Mouse (Mus musculus) limb, embryonic 15.5 days (tissue): Measurements from ENCODE around the gene Prdx1. TPM values are rescaled to one million over a fixed set of nuclear protein-coding genes. Genes with fewer than 3 reads are reported as not detected.
"Not testable (repeated sequence)": the region's sequence is repeated elsewhere in the genome, so short reads cannot be mapped to it uniquely, and the experiment has no call there.

Experiments used
- ATAC-seq: fragments of 200-750 bp; cut with Nextera tagmentation; 2 replicates; pipeline ENCODE4 v1.8.0; 2017; ENCODE audit warnings: low read depth, moderate TSS enrichment; ENCODE audit not compliant: insufficient number of reproducible peaks, low FRiP score, low TSS enrichment
- H3K27ac ChIP-seq: fragments of 300-500 bp; sonication (generic); 2 replicates; pipeline ENCODE4 v1.5.1; 2015; ENCODE audit warnings: moderate library complexity, mild to moderate bottlenecking, inconsistent platforms
- H3K27me3 ChIP-seq: fragments of 300-500 bp; sonication (generic); 2 replicates; pipeline ENCODE4 v1.6.1; 2015; ENCODE audit warnings: inconsistent platforms
- H3K36me3 ChIP-seq: fragments of 300-500 bp; sonication (generic); 2 replicates; pipeline ENCODE4 v1.6.1; 2015; ENCODE audit warnings: inconsistent platforms
- H3K4me1 ChIP-seq: fragments of 300-500 bp; sonication (generic); 2 replicates; pipeline ENCODE4 v1.6.1; 2015; ENCODE audit warnings: inconsistent platforms
- H3K4me2 ChIP-seq: fragments of 300-500 bp; sonication (generic); 2 replicates; pipeline ENCODE4 v1.6.1; 2015; ENCODE audit warnings: mild to moderate bottlenecking, inconsistent platforms
- H3K4me3 ChIP-seq: fragments of 300-500 bp; sonication (generic); 2 replicates; pipeline ENCODE4 v1.5.1; 2015; ENCODE audit warnings: mild to moderate bottlenecking, inconsistent platforms
- H3K9ac ChIP-seq: fragments of 300-500 bp; sonication (generic); 2 replicates; pipeline ENCODE4 v1.6.1; 2015; ENCODE audit warnings: inconsistent platforms
- H3K9me3 ChIP-seq: fragments of 300-500 bp; sonication (generic); 2 replicates; pipeline ENCODE4 v1.6.1; 2016; ENCODE audit warnings: inconsistent platforms
- WGBS: fragments of 180-500 bp; shearing (Covaris S2); methylation state at CpG from one replicate; pipeline ENCODE4 v1.1.7; 2015; 5-methylcytosine and 5-hydroxymethylcytosine counted together
- polyA plus RNA-seq: library from polyadenylated mRNA; unstranded; fragments of >200 nt; fragmentation: Nextera tagmentation; extraction: Ambion mirVana; gene quantifications from 2 replicates; pipeline ENCODE4 v1.2.1, GENCODE M21; 2015

The Prdx1 gene
- polyA plus RNA-seq, 1 experiment from 2014 or later: 1,116 TPM

GRCm38 (mm10) chr4:116657971-116658370 is 27.4 kb upstream of the Prdx1 start:
- H3K4me1 ChIP-seq: no peaks in the 10 kb centered on the region
- no peak overlapping the region for H3K4me3 ChIP-seq
- no peak overlapping the region for H3K27ac ChIP-seq
- no peaks in the 10 kb centered on the region for H3K9me3 ChIP-seq
- H3K9ac ChIP-seq: no peak overlapping the region
- 64% methylated on average over 3 of the region's 3 CpGs for WGBS
- no peaks in the 10 kb centered on the region for H3K27me3 ChIP-seq
- no peaks in the 10 kb centered on the region for H3K36me3 ChIP-seq
- H3K4me2 ChIP-seq: no peak overlapping the region
- no peak for ATAC-seq

DNA sequence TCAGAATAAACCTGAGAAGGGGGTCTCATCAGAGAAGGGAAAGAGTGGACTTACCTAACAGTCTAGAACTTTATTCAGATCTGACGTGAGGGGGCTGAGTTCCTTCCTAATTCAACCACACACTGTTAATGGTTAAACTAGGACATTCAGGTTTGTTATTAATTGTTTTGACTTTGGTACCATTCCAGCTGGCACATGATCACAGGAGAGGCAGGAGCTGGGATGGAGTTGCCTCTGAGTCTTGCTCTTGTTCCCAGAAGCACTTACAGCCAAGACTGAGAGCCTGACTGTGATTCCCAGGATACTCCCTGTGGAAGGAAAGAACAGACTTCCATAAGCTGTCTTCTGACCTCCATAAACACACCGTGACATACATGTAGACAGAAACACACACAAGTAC is 25.9 kb upstream of the Prdx1 start:
- H3K9me3 ChIP-seq: no peaks in the 10 kb centered on the region
- H3K27me3 ChIP-seq: no peaks in the 10 kb centered on the region
- no peak overlapping the region for H3K9ac ChIP-seq
- H3K36me3 ChIP-seq: no peaks in the 10 kb centered on the region
- WGBS: 60% methylated on average over 2 of the region's 2 CpGs
- no peak overlapping the region for H3K4me2 ChIP-seq
- H3K4me1 ChIP-seq: no peaks in the 10 kb centered on the region
- no peak overlapping the region for H3K27ac ChIP-seq
- H3K4me3 ChIP-seq: no peak overlapping the region
- ATAC-seq: no peak

- not testable (repeated sequence) for H3K4me2 ChIP-seq, H3K4me1 ChIP-seq, H3K9ac ChIP-seq, H3K36me3 ChIP-seq, H3K4me3 ChIP-seq, H3K27me3 ChIP-seq, H3K9me3 ChIP-seq, ATAC-seq, H3K27ac ChIP-seq
- 85% methylated on average over 6 of the region's 6 CpGs for WGBS
Measured at GRCm38 (mm10) chr4:116659916-116660315, 25.4 kb upstream of the Prdx1 start.

GRCm38 (mm10) chr4:116660829-116661228 is 24.5 kb upstream of the Prdx1 start:
- 64% methylated on average over 6 of the region's 6 CpGs for WGBS
- H3K4me3 ChIP-seq: no peak overlapping the region
- H3K27me3 ChIP-seq: no peaks in the 10 kb centered on the region
- H3K36me3 ChIP-seq: no peaks in the 10 kb centered on the region
- no peaks in the 10 kb centered on the region for H3K9me3 ChIP-seq
- no peak overlapping the region for H3K27ac ChIP-seq
- no peak for ATAC-seq
- no peaks in the 10 kb centered on the region for H3K4me1 ChIP-seq
- H3K4me2 ChIP-seq: no peak overlapping the region
- H3K9ac ChIP-seq: peak overlapping the region; percentile 20; the same call in 1 of the 2 replicates

DNA sequence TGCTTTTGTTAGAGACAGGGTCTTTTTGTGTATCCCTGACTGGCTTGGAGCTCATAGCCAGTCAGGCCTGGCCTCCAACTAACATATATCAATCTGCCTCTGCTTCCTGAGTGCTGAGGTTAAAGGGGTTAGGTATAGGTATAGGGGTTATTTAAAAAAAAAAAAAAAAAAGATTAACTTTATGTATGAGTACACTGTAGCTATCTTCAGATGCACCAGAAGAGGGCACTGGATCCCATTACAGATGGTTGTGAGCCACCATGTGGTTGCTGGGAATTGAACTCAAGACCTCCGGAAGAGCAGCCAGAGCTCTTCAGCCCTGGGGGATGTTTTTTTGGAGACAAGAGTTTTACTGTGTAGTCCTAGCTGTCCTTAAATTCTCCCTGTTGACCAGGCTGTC is 23.3 kb upstream of the Prdx1 start:
- H3K27me3 ChIP-seq: no peaks in the 10 kb centered on the region
- ATAC-seq: no peak
- 88% methylated on average over 1 of the region's 1 CpGs for WGBS

DNA sequence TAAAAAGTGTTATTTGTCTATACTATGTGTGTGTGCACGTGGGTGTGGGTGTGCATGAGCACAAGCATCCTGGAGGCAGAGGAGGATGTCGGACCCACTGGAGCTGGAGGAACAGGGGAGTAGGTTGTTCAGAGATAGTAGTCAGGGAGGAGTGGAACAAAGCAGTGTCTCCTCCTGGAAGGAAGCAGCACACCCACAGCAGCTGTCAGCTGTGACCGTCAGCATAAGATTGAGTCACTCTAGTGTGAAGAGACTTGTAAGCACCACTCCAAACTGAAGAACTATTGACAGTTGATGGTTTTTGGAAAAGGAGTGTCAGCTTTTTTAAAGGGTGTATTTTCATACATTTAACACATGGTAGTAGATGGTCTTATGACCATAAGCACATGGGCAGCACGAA is 18.7 kb upstream of the Prdx1 start:
- WGBS: 66% methylated on average over 4 of the region's 4 CpGs
- Histone ChIP-seq H3K36me3 (no peaks in the 10 kb centered on the region), H3K9ac (no peak overlapping the region), H3K4me3 (no peak overlapping the region), H3K27ac (no peak overlapping the region), H3K4me1 (no peaks in the 10 kb centered on the region), H3K4me2 (no peak overlapping the region), H3K9me3 (no peaks in the 10 kb centered on the region), H3K27me3 (no peaks in the 10 kb centered on the region)
- no peak for ATAC-seq

More for the DNA sequence above, 23.3 kb upstream of the Prdx1 start:
- Histone ChIP-seq H3K9ac (no peak overlapping the region), H3K4me2 (no peak overlapping the region), H3K27ac (no peak overlapping the region), H3K9me3 (no peaks in the 10 kb centered on the region), H3K4me3 (no peak overlapping the region), H3K4me1 (no peaks in the 10 kb centered on the region), H3K36me3 (no peaks in the 10 kb centered on the region)

DNA sequence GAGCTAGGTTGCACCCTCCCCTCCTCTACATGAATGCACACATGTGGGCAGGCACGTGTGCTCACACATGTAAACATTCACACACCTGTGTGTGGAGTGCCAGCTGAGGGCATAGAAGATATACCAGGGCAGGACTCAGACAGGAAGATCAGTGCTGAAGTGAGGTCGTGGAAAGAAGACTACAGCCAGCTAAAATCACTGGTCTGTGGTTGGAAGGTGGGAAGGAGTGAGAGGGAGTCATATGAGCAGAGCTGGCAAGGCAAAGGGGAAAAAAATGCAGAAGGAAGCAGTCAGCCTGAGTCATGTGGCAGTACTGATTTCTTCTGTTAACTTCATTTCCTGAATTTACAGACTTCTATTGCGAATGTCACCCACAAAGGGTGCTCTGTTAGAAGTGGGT is 17.2 kb upstream of the Prdx1 start:
- WGBS: 47% methylated on average over 3 of the region's 3 CpGs
- Histone ChIP-seq H3K4me1 (no peaks in the 10 kb centered on the region), H3K27me3 (no peaks in the 10 kb centered on the region), H3K4me3 (no peak overlapping the region), H3K36me3 (no peaks in the 10 kb centered on the region), H3K4me2 (no peak overlapping the region), H3K9me3 (no peaks in the 10 kb centered on the region), H3K9ac (no peak overlapping the region), H3K27ac (peak overlapping the region; percentile 18)
- no peak for ATAC-seq

DNA sequence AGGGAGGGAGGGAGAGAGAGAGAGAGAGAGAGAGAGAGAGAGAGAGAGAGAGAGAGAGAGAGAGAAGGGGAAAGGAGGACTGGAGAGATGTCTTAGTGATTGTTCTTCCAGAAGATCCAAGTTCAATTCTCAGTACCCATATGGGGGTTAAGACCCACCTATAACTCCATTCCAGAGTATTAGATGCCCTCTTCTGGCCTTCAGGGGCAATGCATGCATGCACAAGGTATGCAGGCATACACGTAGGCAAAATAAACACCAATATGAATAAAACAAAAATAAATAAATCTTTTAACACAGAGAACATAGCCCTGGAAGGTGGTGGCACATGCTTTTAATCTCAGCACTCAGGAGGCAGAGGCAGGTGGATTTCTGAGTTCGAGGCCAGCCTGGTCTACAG is 16.1 kb upstream of the Prdx1 start:
- Histone ChIP-seq H3K27me3 (no peaks in the 10 kb centered on the region), H3K4me3 (no peak overlapping the region), H3K4me1 (no peaks in the 10 kb centered on the region), H3K36me3 (no peaks in the 10 kb centered on the region), H3K9ac (no peak overlapping the region), H3K4me2 (no peak overlapping the region), H3K9me3 (no peaks in the 10 kb centered on the region), H3K27ac (no peak overlapping the region)
- 63% methylated on average over 2 of the region's 2 CpGs for WGBS
- no peak for ATAC-seq

DNA sequence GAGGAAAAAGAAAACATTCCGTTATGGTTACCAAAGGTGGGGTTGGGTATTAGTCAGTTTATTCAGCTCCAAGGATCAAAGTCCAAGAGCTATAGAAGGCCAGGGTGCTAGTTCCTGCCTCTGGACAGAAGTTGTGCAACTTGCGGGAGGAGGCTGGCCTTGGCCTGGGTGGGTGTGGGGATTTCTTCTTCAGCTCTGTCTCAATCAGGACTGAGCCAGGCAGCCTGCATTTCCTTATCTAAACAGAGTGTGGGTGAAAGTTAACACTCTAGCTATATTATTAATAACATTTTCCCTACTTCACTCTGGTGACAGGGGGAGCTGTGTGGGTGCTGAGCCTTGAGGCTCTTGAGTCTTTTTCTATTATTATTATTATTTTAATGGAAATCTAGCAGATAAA is 12.6 kb upstream of the Prdx1 start:
- Histone ChIP-seq H3K4me2 (no peak overlapping the region), H3K4me1 (no peaks in the 10 kb centered on the region), H3K9me3 (no peaks in the 10 kb centered on the region), H3K4me3 (no peak overlapping the region), H3K9ac (no peak overlapping the region), H3K27me3 (no peaks in the 10 kb centered on the region), H3K36me3 (no peaks in the 10 kb centered on the region), H3K27ac (no peak overlapping the region)
- 77% methylated on average over 2 of the region's 2 CpGs for WGBS
- no peak for ATAC-seq

DNA sequence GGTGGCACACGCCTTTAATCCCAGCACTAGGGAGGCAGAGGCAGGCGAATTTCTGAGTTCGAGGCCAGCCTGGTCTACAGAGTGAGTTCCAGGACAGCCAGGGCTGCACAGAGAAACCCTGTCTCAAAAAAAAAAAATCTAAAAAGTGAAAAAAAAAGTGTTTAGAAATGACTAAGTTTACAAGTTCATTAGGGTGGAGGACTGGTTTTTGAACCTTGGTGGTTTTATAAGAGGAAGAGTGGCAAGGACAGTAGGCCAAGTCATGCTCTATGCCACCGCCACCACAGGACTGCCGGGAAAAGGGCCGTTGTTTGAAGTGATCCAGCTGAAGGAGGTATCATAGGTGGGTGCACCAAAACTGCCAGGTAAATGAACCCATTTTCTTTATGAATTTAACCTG is 10.6 kb upstream of the Prdx1 start:
- not testable (repeated sequence) for ATAC-seq, H3K9me3 ChIP-seq, H3K36me3 ChIP-seq, H3K4me2 ChIP-seq, H3K4me1 ChIP-seq, H3K27me3 ChIP-seq, H3K9ac ChIP-seq, H3K4me3 ChIP-seq, H3K27ac ChIP-seq
- 92% methylated on average over 6 of the region's 6 CpGs for WGBS

DNA sequence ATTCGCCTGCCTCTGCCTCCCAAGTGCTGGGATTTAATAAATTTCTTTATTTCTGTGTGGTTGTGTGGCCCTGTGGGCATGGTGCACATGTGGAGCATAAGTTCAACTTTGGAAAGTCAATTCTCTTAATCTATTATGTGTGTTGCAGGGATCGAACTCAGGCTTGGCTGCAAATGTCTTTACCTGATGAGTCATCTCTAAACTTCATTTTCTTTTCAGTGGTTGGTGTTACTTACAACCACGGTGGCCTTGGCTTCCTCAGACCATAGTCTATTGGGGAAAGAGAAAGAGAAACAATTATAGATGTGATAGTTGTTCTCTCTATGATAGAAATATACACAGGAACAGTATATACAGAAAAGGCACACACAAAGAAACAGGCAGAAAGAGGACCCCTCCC is 9.3 kb upstream of the Prdx1 start:
- H3K4me1 ChIP-seq: no peaks in the 10 kb centered on the region
- ATAC-seq: no peak
- WGBS: 81% methylated on average over 3 of the region's 3 CpGs
- H3K9ac ChIP-seq: no peak overlapping the region
- H3K4me2 ChIP-seq: no peak overlapping the region
- no peak overlapping the region for H3K4me3 ChIP-seq
- no peaks in the 10 kb centered on the region for H3K9me3 ChIP-seq
- H3K27me3 ChIP-seq: no peaks in the 10 kb centered on the region
- H3K27ac ChIP-seq: no peak overlapping the region
- H3K36me3 ChIP-seq: no peaks in the 10 kb centered on the region

- no peak overlapping the region for H3K4me2 ChIP-seq
- no peaks in the 10 kb centered on the region for H3K27me3 ChIP-seq
- no peak overlapping the region for H3K4me3 ChIP-seq
- H3K4me1 ChIP-seq: no peaks in the 10 kb centered on the region
- H3K27ac ChIP-seq: no peak overlapping the region
- ATAC-seq: no peak
- H3K36me3 ChIP-seq: no peaks in the 10 kb centered on the region
- no peaks in the 10 kb centered on the region for H3K9me3 ChIP-seq
- no peak overlapping the region for H3K9ac ChIP-seq
- WGBS: 64% methylated on average over 1 of the region's 1 CpGs
Measured at GRCm38 (mm10) chr4:116677808-116678207, 7.5 kb upstream of the Prdx1 start.

- Histone ChIP-seq H3K27me3 (no peaks in the 10 kb centered on the region), H3K4me2 (no peak overlapping the region), H3K36me3 (no peaks in the 10 kb centered on the region), H3K4me1 (no peaks in the 10 kb centered on the region), H3K9me3 (no peaks in the 10 kb centered on the region), H3K27ac (no peak overlapping the region), H3K4me3 (no peak overlapping the region), H3K9ac (no peak overlapping the region)
- 53% methylated on average over 5 of the region's 5 CpGs for WGBS
- no peak for ATAC-seq
Measured at GRCm38 (mm10) chr4:116679141-116679540, 6.2 kb upstream of the Prdx1 start.
